In the genomic region with DNA sequence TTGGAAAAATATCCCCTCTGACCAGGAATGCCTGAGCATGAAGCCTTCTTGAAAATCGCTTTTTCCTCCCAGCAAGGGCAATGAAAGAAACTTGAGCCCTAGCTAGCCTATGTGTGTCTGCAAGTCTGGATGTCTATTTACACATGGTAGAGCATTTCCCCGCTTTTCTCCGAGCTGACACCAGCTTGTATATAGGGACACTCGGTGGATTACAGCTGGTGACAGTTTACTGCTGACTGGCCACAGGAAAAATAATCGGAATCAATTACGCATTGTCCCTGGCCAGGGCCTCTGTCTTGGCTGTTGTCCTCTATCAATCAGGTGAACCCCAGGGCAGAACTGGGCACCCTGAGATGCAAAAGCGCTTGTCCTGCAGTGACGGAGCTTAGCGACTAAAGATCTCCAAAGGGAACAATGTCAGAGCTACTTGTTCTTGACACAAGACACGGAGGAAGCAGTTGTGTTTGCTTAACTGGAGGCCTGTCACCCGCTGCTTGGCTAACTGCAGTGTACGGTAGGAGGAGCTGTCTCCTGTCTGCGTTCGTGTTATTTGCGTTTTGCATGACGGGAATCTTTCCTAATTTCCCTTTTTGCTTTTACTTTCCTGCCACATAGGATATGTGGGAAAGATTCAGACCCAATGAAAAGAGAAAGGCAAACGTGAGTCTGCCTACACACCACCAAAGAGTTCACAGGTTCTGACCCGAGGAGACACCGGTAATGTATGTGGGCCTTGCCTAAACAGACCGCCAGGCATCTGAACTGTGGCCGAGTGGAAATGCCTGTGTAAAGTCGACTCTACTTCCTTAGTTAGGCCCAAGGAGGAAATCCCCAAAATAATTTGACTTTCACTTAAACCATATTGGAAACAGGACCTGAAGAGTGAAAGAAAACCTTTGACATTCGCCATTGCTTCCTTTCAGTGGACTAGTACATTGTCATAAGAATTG, we compare ENCODE assay signal across 9 mouse cellular contexts. TPM values are rescaled to one million over a fixed set of nuclear protein-coding genes. Genes with fewer than 3 reads are reported as not detected.
A peak's percentile ranks its signal among the peaks of the same experiment; 100 is the strongest.
DNase-seq lines count a peak whose midpoint lies in the region; ATAC-seq and TF ChIP-seq lines count a peak whose summit lies in the region.
"Had no signal": no experiment of that assay in that cellular context is flagged by ENCODE, and none has a peak within 500 bp of the region (broad histone marks: within the 10 kb centered on the region; RNA-seq: fewer than 3 reads in every experiment).

No protein-coding gene starts in this region.

- TF ChIP-seq CTCF in lung, postnatal 0 days (IDR thresholded peaks at IDR 0.05): peak; percentile 90

- no peaks in the 10 kb centered on the region for H3K36me3 ChIP-seq in heart, embryonic 13.5 days
- no peaks in the 10 kb centered on the region for H3K36me3 ChIP-seq in kidney, embryonic 15.5 days
- no peaks in the 10 kb centered on the region for H3K36me3 ChIP-seq in lung, postnatal 0 days (ENCODE audit: insufficient read depth, low read length)

- peak; percentile 25; the same call in 1 of the 2 replicates for TF ChIP-seq EP300 in lung, postnatal 0 days (IDR thresholded peaks at IDR 0.05)

- peak overlapping the region; percentile 91 for H3K27ac ChIP-seq in heart, embryonic 13.5 days (replicated peaks)
- peak overlapping the region; percentile 86 for H3K27ac ChIP-seq in kidney, embryonic 15.5 days
- H3K27ac ChIP-seq in lung, postnatal 0 days (ENCODE audit: low read length): peak overlapping the region; percentile 88

- no peak overlapping the region for H3K4me3 ChIP-seq in heart, embryonic 13.5 days
- peak overlapping the region; percentile 7; the same call in 1 of the 2 replicates for H3K4me3 ChIP-seq in kidney, embryonic 15.5 days (replicated peaks)
- peak overlapping the region; percentile 19; the same call in 1 of the 2 replicates for H3K4me3 ChIP-seq in lung, postnatal 0 days (ENCODE audit: low read depth, low read length)

- peak overlapping the region; percentile 38 for H3K4me2 ChIP-seq in heart, embryonic 13.5 days
- peak overlapping the region; percentile 43 for H3K4me2 ChIP-seq in kidney, embryonic 15.5 days
- H3K4me2 ChIP-seq in lung, postnatal 0 days (replicated peaks; ENCODE audit: low read depth, low read length): peak overlapping the region; percentile 40

- peaks cover 58% of the 10 kb centered on the region for H3K4me1 ChIP-seq in heart, embryonic 13.5 days
- peaks cover 49% of the 10 kb centered on the region for H3K4me1 ChIP-seq in kidney, embryonic 15.5 days
- H3K4me1 ChIP-seq in lung, postnatal 0 days (ENCODE audit: insufficient read depth, low read depth, low read length): peaks cover 13% of the 10 kb centered on the region; the same call in 1 of the 2 replicates

- no peaks in the 10 kb centered on the region for H3K27me3 ChIP-seq in heart, embryonic 13.5 days (replicated peaks)
- no peaks in the 10 kb centered on the region for H3K27me3 ChIP-seq in kidney, embryonic 15.5 days
- no peaks in the 10 kb centered on the region for H3K27me3 ChIP-seq in lung, postnatal 0 days (replicated peaks; ENCODE audit: insufficient read depth, low read length)

- DNase-seq in cerebellum, postnatal 14 days: peak; percentile 10 to 16
- no peak for DNase-seq in cerebellum, adult 11-12 months
- peak; percentile 77 for DNase-seq in embryo, embryonic 10 days (ENCODE audit: low spot score)
- peak; percentile 95 for DNase-seq in lung, postnatal 0 days (ENCODE audit: low spot score)
- peak; percentile 57 for DNase-seq in retina, postnatal 1 day
- DNase-seq in layer of hippocampus, adult 11-12 months (ENCODE audit: low spot score): no peak

- 51% methylated on average over 23 of the region's 23 CpGs for WGBS in heart, embryonic 13.5 days
- WGBS in kidney, embryonic 15.5 days: 19% methylated on average over 23 of the region's 23 CpGs
- WGBS in lung, postnatal 0 days: 10% methylated on average over 23 of the region's 23 CpGs

- peak overlapping the region; percentile 63 for H3K9ac ChIP-seq in heart, embryonic 13.5 days
- H3K9ac ChIP-seq in kidney, embryonic 15.5 days: peak overlapping the region; percentile 31
- no peak overlapping the region; the same call in 1 of the 2 replicates for H3K9ac ChIP-seq in lung, postnatal 0 days (replicated peaks; ENCODE audit: low read depth)

- no peaks in the 10 kb centered on the region for H3K9me3 ChIP-seq in heart, embryonic 13.5 days
- no peaks in the 10 kb centered on the region for H3K9me3 ChIP-seq in kidney, embryonic 15.5 days (replicated peaks)
- H3K9me3 ChIP-seq in lung, postnatal 0 days (ENCODE audit: low read length): no peaks in the 10 kb centered on the region

- ATAC-seq in heart, embryonic 13.5 days (ENCODE audit: extremely low read depth, insufficient number of reproducible peaks, low FRiP score, low TSS enrichment): no peak
- ATAC-seq in kidney, embryonic 15.5 days (replicated peaks; ENCODE audit: low FRiP score): peak; percentile 79
- ATAC-seq in lung, postnatal 0 days: peak; percentile 83

RNA-seq across cellular contexts. Expression of gene 4930558K02Rik, which starts 25.7 kb away (rescaled TPM):
- polyA plus RNA-seq in heart, embryonic 13.5 days (2015; fragmentation: Nextera tagmentation; extraction: Ambion mirVana): not detected in 2 replicates
- polyA plus RNA-seq in kidney, embryonic 15.5 days (2015; fragmentation: Nextera tagmentation; extraction: Ambion mirVana): not detected in 2 replicates
- polyA plus RNA-seq in lung, postnatal 0 days (2015; fragmentation: Nextera tagmentation; extraction: Ambion mirVana): not detected in 2 replicates
- polyA plus RNA-seq: gonadal fat pad, adult 2 months had no signal

RNA-seq across cellular contexts. Expression of gene Pigc, which starts 36.1 kb away (rescaled TPM):
- 24.0 and 25.0 TPM in 2 replicates for polyA plus RNA-seq in heart, embryonic 13.5 days (2015; fragmentation: Nextera tagmentation; extraction: Ambion mirVana)
- polyA plus RNA-seq in kidney, embryonic 15.5 days (2015; fragmentation: Nextera tagmentation; extraction: Ambion mirVana): 39.7 and 40.4 TPM in 2 replicates
- polyA plus RNA-seq in lung, postnatal 0 days (2015; fragmentation: Nextera tagmentation; extraction: Ambion mirVana): 38.1 and 39.3 TPM in 2 replicates

Comparison
In these comparisons a context has a peak if more than half of its experiments do, and no peak if none do; other contexts are left out.
1. DNase-seq: peak in cerebellum, postnatal 14 days (2 of 2), embryo, embryonic 10 days (single experiment), lung, postnatal 0 days (single experiment) and retina, postnatal 1 day (single experiment); none in cerebellum, adult 11-12 months (single experiment) and layer of hippocampus, adult 11-12 months (single experiment).
2. Peak in every context shown above with its lines, with median percentiles within 50 percentile points of each other: H3K27ac ChIP-seq and H3K4me2 ChIP-seq.